Mouse (Mus musculus) CD4-positive, CD25-positive, alpha-beta regulatory T cell, adult 9 weeks (primary cell): ENCODE results near the gene Lmo4. TPM values are rescaled to one million over a fixed set of nuclear protein-coding genes. Genes with fewer than 3 reads are reported as not detected.

Source experiments
- polyA plus RNA-seq: library from polyadenylated mRNA; unstranded; fragments of 100-300 nt; shearing (Covaris generic); gene quantifications from one replicate; pipeline ENCODE4 v1.2.1, GENCODE M21; 2017

Lmo4 gene
- polyA plus RNA-seq = 10.3 TPM

GRCm38 (mm10) chr3:144204413-144205311 is at the start of gene Lmo4:
Lmo4 (minus strand) TSS chr3:144205220.

